8 mouse cellular contexts compared by ENCODE assay signal in genomic region chr2:45114596-45114995, GRCm38 (mm10). TPM values are rescaled to one million over a fixed set of nuclear protein-coding genes. Genes with fewer than 3 reads are reported as not detected.
A peak's percentile ranks its signal among the peaks of the same experiment; 100 is the strongest.
DNase-seq lines count a peak whose midpoint lies in the region; ATAC-seq lines count a peak whose summit lies in the region.
"Had no signal": no experiment of that assay in that cellular context is flagged by ENCODE, and none has a peak within 500 bp of the region (broad histone marks: within the 10 kb centered on the region; RNA-seq: fewer than 3 reads in every experiment).

No protein-coding gene starts in this region.

- H3K4me1 ChIP-seq in lung, embryonic 16.5 days (replicated peaks; ENCODE audit: control insufficient read depth, insufficient read depth, low read length), result no peaks in the 10 kb centered on the region
- peaks cover 34% of the 10 kb centered on the region for H3K4me1 ChIP-seq in forebrain, embryonic 13.5 days
- peaks cover 19% of the 10 kb centered on the region for H3K4me1 ChIP-seq in liver, embryonic 11.5 days (replicated peaks; ENCODE audit: control insufficient read depth, insufficient read depth, low read length)
- H3K4me1 ChIP-seq in stomach, embryonic 14.5 days (ENCODE audit: control insufficient read depth, insufficient read depth, low read length), result peaks cover 3% of the 10 kb centered on the region; the same call in 1 of the 2 replicates

- peak overlapping the region; percentile 23 for H3K4me3 ChIP-seq in lung, embryonic 16.5 days (ENCODE audit: low read length)
- H3K4me3 ChIP-seq in forebrain, embryonic 13.5 days, result no peak overlapping the region
- no peak overlapping the region for H3K4me3 ChIP-seq in liver, embryonic 11.5 days (ENCODE audit: low read depth, low read length)
- H3K4me3 ChIP-seq in stomach, embryonic 14.5 days (ENCODE audit: low read depth, low read length), result no peak overlapping the region

- DNase-seq in lung, postnatal 25 days (ENCODE audit: low spot score), result no peak
- no peak for DNase-seq in liver, embryonic 11.5 days (ENCODE audit: low spot score)
- DNase-seq in urinary bladder, adult 2 months (ENCODE audit: low spot score), result no peak
- DNase-seq: gastrocnemius, postnatal 14 days had no signal

- peak overlapping the region; percentile 56 for H3K9ac ChIP-seq in lung, embryonic 16.5 days (ENCODE audit: low read length)
- H3K9ac ChIP-seq in forebrain, embryonic 13.5 days, result peak overlapping the region; percentile 43; the same call in 1 of the 2 replicates
- H3K9ac ChIP-seq in liver, embryonic 11.5 days (ENCODE audit: low read depth, low read length), result 0 out of 2 replicates have a peak overlapping the region, but pooled peaks have one; percentile 14
- no peak overlapping the region for H3K9ac ChIP-seq in stomach, embryonic 14.5 days (replicated peaks; ENCODE audit: low read depth, low read length)

- H3K4me2 ChIP-seq in lung, embryonic 16.5 days (ENCODE audit: low read depth, low read length), result peak overlapping the region; percentile 28
- peak overlapping the region; percentile 75 for H3K4me2 ChIP-seq in forebrain, embryonic 13.5 days
- peak overlapping the region; percentile 95 for H3K4me2 ChIP-seq in liver, embryonic 11.5 days
- H3K4me2 ChIP-seq in stomach, embryonic 14.5 days (replicated peaks; ENCODE audit: low read depth, low read length), result peak overlapping the region; percentile 19

- H3K9me3 ChIP-seq in lung, embryonic 16.5 days (ENCODE audit: control insufficient read depth, low read length), result no peaks in the 10 kb centered on the region
- no peaks in the 10 kb centered on the region for H3K9me3 ChIP-seq in forebrain, embryonic 13.5 days (replicated peaks)
- H3K9me3 ChIP-seq in liver, embryonic 11.5 days (ENCODE audit: control insufficient read depth, low read length), result no peaks in the 10 kb centered on the region
- H3K9me3 ChIP-seq in stomach, embryonic 14.5 days (ENCODE audit: control insufficient read depth, low read depth, low read length), result no peaks in the 10 kb centered on the region

- no peak for ATAC-seq in lung, embryonic 16.5 days (ENCODE audit: low read depth)
- ATAC-seq in forebrain, embryonic 13.5 days, result no peak
- no peak for ATAC-seq in liver, embryonic 11.5 days (replicated peaks; ENCODE audit: low FRiP score)
- no peak for ATAC-seq in stomach, embryonic 14.5 days (ENCODE audit: insufficient number of reproducible peaks, insufficient read depth, low FRiP score, low read depth)
- no peak for ATAC-seq in cerebellum, adult (ENCODE audit: insufficient number of reproducible peaks, low FRiP score, low TSS enrichment)

- WGBS in lung, embryonic 16.5 days, result 15% methylated on average over 2 of the region's 2 CpGs
- 21% methylated on average over 2 of the region's 2 CpGs for WGBS in forebrain, embryonic 13.5 days
- WGBS in liver, embryonic 11.5 days, result 22% methylated on average over 2 of the region's 2 CpGs
- 44% methylated on average over 2 of the region's 2 CpGs for WGBS in stomach, embryonic 14.5 days

- H3K27me3 ChIP-seq in lung, embryonic 16.5 days (ENCODE audit: control insufficient read depth, insufficient read depth, low read depth, low read length), result peaks cover 2% of the 10 kb centered on the region
- no peaks in the 10 kb centered on the region for H3K27me3 ChIP-seq in forebrain, embryonic 13.5 days
- no peaks in the 10 kb centered on the region for H3K27me3 ChIP-seq in liver, embryonic 11.5 days (replicated peaks; ENCODE audit: control insufficient read depth, insufficient read depth, low read length)
- no peaks in the 10 kb centered on the region for H3K27me3 ChIP-seq in stomach, embryonic 14.5 days (ENCODE audit: control insufficient read depth, insufficient read depth, low read length)

- H3K27ac ChIP-seq in lung, embryonic 16.5 days (ENCODE audit: low read length), result peak overlapping the region; percentile 92
- peak overlapping the region; percentile 41 for H3K27ac ChIP-seq in forebrain, embryonic 13.5 days
- peak overlapping the region; percentile 48 for H3K27ac ChIP-seq in liver, embryonic 11.5 days (ENCODE audit: low read depth, low read length)
- H3K27ac ChIP-seq in stomach, embryonic 14.5 days (ENCODE audit: low read length), result peak overlapping the region; percentile 17; the same call in 1 of the 2 replicates

- H3K36me3 ChIP-seq in lung, embryonic 16.5 days (ENCODE audit: control insufficient read depth, insufficient read depth, low read length), result no peaks in the 10 kb centered on the region
- H3K36me3 ChIP-seq in forebrain, embryonic 13.5 days (ENCODE audit: poor library complexity, severe bottlenecking), result no peaks in the 10 kb centered on the region
- H3K36me3 ChIP-seq in liver, embryonic 11.5 days (ENCODE audit: control insufficient read depth, insufficient read depth, low read length), result no peaks in the 10 kb centered on the region
- H3K36me3 ChIP-seq in stomach, embryonic 14.5 days (ENCODE audit: control insufficient read depth, insufficient read depth, low read length), result no peaks in the 10 kb centered on the region

RNA-seq across cellular contexts. Expression of gene Zeb2, which starts 2.6 kb away (rescaled TPM):
- 77.3 and 84.3 TPM in 2 replicates for polyA plus RNA-seq in lung, embryonic 16.5 days (2015; fragmentation: Nextera tagmentation; extraction: Ambion mirVana)
- 74.7 and 85.4 TPM in 2 replicates for polyA plus RNA-seq in forebrain, embryonic 13.5 days (2015; fragmentation: Nextera tagmentation; extraction: Ambion mirVana)
- polyA plus RNA-seq in liver, embryonic 11.5 days (2014; fragmentation: Nextera tagmentation; extraction: Ambion mirVana), result 32.8 and 33.2 TPM in 2 replicates
- polyA plus RNA-seq in stomach, embryonic 14.5 days (2014; fragmentation: Nextera tagmentation; extraction: Ambion mirVana), result 67.9 and 73.2 TPM in 2 replicates
- polyA plus RNA-seq in urinary bladder, adult 2 months (2012; rRNA removed), result 20.5 and 47.1 TPM in 2 replicates

Comparison
In these comparisons a context has a peak if more than half of its experiments do, and no peak if none do; other contexts are left out.
1. H3K27ac ChIP-seq: peak in every context shown above with its lines; median percentile 92 in lung, embryonic 16.5 days; 48 in liver, embryonic 11.5 days; 41 in forebrain, embryonic 13.5 days; 17 in stomach, embryonic 14.5 days.
2. H3K4me2 ChIP-seq: peak in every context shown above with its lines; median percentile 95 in liver, embryonic 11.5 days; 75 in forebrain, embryonic 13.5 days; 28 in lung, embryonic 16.5 days; 19 in stomach, embryonic 14.5 days.